Mouse (Mus musculus): ENCODE data around the gene Urgcp. TPM values are rescaled to one million over a fixed set of nuclear protein-coding genes. Genes with fewer than 3 reads are reported as not detected.
A peak's percentile ranks its signal among the peaks of the same experiment; 100 is the strongest.

Urgcp gene
- polyA plus RNA-seq, 1 experiment from 2014 or later, result 10.2 TPM

DNA sequence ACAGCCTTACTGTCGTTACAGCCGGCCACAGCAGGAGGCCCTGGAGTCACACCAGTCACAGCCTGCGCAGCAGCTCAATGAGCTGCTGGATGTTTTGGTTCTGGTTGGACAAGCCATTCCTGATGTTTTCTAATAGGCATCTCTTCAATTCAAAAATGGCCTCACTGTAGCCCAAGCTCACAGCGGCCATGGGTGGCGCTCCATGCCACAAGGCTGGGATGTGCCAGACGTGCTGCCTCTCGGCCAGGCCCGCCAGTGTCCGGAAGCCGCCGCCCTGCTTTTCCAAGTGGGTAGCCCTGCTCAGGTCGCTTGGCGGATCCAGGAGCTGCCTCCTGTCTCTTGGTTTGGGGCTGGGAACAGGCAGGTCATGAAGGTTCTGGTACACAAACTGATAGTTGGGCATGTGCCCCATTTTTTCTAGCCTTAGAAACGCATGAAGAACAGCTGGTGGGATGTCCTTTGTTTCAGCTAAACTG is 46.5 kb downstream of the Urgcp start, which contains the start of gene Mrps24:
Gene Mrps24, minus strand, starts transcription at position 51 of the 476 bp plus-strand sequence.
- WGBS, result 79% methylated on average over 14 of the region's 14 CpGs
- ATAC-seq (ENCODE audit: insufficient number of reproducible peaks, low FRiP score, low TSS enrichment, low read depth), result no peak

DNA sequence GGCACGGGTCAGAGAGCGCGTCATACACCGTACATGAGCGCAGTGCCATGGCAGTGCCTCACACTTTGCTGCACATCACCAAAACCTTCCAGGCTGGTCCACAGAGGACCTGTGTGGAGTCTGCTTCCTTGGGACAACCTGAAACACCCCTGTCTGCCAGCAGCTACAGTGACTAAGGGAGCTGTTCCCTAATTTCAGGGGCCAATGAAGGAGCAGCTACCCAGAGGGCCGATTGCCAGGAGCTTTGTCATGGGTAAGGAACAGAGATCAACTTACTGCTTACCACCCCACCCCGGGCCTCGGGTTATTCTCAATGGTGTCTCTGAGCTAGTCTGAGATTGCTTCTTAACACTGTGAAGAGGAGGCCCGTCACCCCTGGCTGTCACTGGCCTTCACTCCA is 47.0 kb downstream of the Urgcp start:
- Histone ChIP-seq H3K4me2 (ENCODE audit: low read depth, severe bottlenecking) (no peak overlapping the region), H3K36me3 (ENCODE audit: control insufficient read depth, insufficient read depth, low read length) (peaks cover 14% of the 10 kb centered on the region), H3K27ac (replicated peaks; ENCODE audit: low read depth, low read length) (no peak overlapping the region), H3K27me3 (ENCODE audit: control insufficient read depth, insufficient read depth, low read length) (no peaks in the 10 kb centered on the region), H3K9me3 (ENCODE audit: control insufficient read depth, low read length) (no peaks in the 10 kb centered on the region), H3K9ac (ENCODE audit: low read length) (no peak overlapping the region), H3K4me3 (ENCODE audit: low read depth, low read length) (no peak overlapping the region), H3K4me1 (ENCODE audit: control insufficient read depth, insufficient read depth, low read length) (no peaks in the 10 kb centered on the region)
- 87% methylated on average over 9 of the region's 9 CpGs for WGBS
- DNase-seq (ENCODE audit: low spot score), result no peak
- ATAC-seq (ENCODE audit: insufficient number of reproducible peaks, low FRiP score, low TSS enrichment, low read depth), result no peak

More for the DNA sequence above, 46.5 kb downstream of the Urgcp start, which contains the start of gene Mrps24:
- DNase-seq (ENCODE audit: low spot score), result no peak
- H3K4me3 ChIP-seq (ENCODE audit: low read depth, low read length), result no peak within 1 kb of the TSS
- H3K9ac ChIP-seq (ENCODE audit: low read length), result no peak within 1 kb of the TSS
- H3K36me3 ChIP-seq (ENCODE audit: control insufficient read depth, insufficient read depth, low read length), result peaks cover 14% of the 10 kb centered on the region
- no peak within 1 kb of the TSS for H3K27ac ChIP-seq (replicated peaks; ENCODE audit: low read depth, low read length)
- no peaks in the 10 kb centered on the region for H3K9me3 ChIP-seq (ENCODE audit: control insufficient read depth, low read length)
- H3K4me2 ChIP-seq (ENCODE audit: low read depth, severe bottlenecking), result no peak within 1 kb of the TSS
- no peaks in the 10 kb centered on the region for H3K4me1 ChIP-seq (ENCODE audit: control insufficient read depth, insufficient read depth, low read length)
- H3K27me3 ChIP-seq (ENCODE audit: control insufficient read depth, insufficient read depth, low read length), result no peaks in the 10 kb centered on the region

DNA sequence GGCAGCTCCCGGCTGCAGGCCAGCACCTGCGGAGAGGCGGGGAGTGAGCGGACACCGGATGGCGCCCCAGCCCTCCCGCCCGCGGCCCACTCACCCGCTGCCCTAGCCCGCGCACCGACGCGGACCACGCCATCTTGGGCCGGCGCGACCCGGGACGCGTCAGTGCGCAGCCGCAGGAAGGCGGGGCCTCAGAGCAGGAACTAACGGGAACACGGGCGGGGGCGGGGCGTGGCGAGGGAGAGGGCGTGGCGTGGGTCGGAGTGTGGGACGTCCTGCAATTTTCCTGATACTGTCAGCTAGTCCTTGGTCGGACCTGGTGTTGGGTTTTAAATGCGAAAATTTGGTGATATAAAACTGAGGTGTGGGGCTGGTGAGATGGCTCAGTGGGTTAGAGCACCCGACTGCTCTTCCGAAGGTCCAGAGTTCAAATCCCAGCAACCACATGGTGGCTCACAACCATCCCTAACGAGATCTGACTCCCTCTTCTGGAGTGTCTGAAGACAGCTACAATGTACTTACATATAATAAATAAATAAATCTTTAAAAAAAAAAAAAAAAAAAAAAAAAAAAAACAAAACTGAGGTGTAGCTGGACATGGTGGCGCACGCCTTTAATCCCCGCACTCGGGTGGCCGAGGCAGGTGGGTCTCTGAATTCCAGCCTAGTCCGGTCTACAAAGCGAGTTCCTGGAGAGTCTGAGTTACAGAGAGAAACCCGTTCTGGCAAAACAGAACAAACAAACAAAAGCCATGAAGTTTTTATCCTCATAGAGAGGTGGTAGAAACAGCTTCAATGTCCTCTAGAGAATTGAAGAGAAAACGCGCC is 54.4 kb downstream of the Urgcp start:
- Histone ChIP-seq H3K36me3 (ENCODE audit: control insufficient read depth, insufficient read depth, low read length) (peaks cover 6% of the 10 kb centered on the region; the same call in 1 of the 2 replicates), H3K27me3 (ENCODE audit: control insufficient read depth, insufficient read depth, low read length) (no peaks in the 10 kb centered on the region), H3K4me2 (ENCODE audit: low read depth, severe bottlenecking) (peak overlapping the region; percentile 76), H3K9ac (ENCODE audit: low read length) (peak overlapping the region; percentile 92), H3K27ac (replicated peaks; ENCODE audit: low read depth, low read length) (peak overlapping the region; percentile 51; the same call in 1 of the 2 replicates), H3K4me3 (ENCODE audit: low read depth, low read length) (peak overlapping the region; percentile 95), H3K4me1 (ENCODE audit: control insufficient read depth, insufficient read depth, low read length) (0 out of 2 replicates have a peak, but pooled peaks cover 4% of the 10 kb centered on the region), H3K9me3 (ENCODE audit: control insufficient read depth, low read length) (no peaks in the 10 kb centered on the region)
- DNase-seq (ENCODE audit: low spot score), result peak; percentile 91
- ATAC-seq (ENCODE audit: insufficient number of reproducible peaks, low FRiP score, low TSS enrichment, low read depth), result peak; percentile 94
- 17% methylated on average over 48 of the region's 50 CpGs for WGBS

DNA sequence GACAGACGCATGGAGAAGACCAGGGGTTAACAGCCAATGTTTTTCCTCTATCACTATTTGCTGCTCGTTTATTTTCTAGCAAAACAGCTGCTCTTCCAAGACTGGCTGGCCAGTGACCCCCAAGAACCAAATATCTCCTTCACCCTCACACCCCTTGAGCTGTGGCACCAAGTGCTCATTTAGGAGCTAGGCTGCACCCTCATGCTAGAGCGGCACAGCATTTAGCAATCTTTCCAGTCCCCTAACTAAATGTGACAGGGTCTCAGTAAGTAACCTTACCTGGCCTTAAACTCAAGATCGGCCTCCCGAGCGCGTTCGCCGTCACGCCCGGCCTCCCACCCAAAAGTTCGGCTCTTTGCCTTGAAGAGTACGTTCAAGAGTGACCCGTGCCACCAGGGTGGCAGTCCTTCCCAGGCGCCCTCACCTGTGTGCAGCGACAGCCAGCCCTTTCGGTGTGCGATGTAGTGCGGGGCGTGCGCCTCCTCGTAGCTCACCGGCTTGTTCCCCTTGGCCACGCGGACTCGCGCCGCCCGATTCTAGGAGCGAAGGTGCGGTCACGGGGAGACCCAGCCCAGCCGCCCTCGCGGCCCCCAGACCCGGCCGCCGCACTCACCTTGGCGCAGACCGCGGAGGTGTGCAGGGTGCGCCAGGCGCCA is 55.2 kb downstream of the Urgcp start:
- H3K27ac ChIP-seq (replicated peaks; ENCODE audit: low read depth, low read length), result peak overlapping the region; percentile 51; the same call in 1 of the 2 replicates
- peaks cover 6% of the 10 kb centered on the region; the same call in 1 of the 2 replicates for H3K36me3 ChIP-seq (ENCODE audit: control insufficient read depth, insufficient read depth, low read length)
- no peaks in the 10 kb centered on the region for H3K27me3 ChIP-seq (ENCODE audit: control insufficient read depth, insufficient read depth, low read length)
- H3K4me1 ChIP-seq (ENCODE audit: control insufficient read depth, insufficient read depth, low read length), result 0 out of 2 replicates have a peak, but pooled peaks cover 4% of the 10 kb centered on the region
- peak; percentile 79; the same call in 1 of the 2 replicates for ATAC-seq (ENCODE audit: insufficient number of reproducible peaks, low FRiP score, low TSS enrichment, low read depth)
- no peaks in the 10 kb centered on the region for H3K9me3 ChIP-seq (ENCODE audit: control insufficient read depth, low read length)
- H3K4me3 ChIP-seq (ENCODE audit: low read depth, low read length), result peak overlapping the region; percentile 95
- H3K9ac ChIP-seq (ENCODE audit: low read length), result peak overlapping the region; percentile 92
- DNase-seq (ENCODE audit: low spot score), result no peak
- WGBS, result 1% methylated on average over 43 of the region's 43 CpGs
- H3K4me2 ChIP-seq (ENCODE audit: low read depth, severe bottlenecking), result peak overlapping the region; percentile 76

DNA sequence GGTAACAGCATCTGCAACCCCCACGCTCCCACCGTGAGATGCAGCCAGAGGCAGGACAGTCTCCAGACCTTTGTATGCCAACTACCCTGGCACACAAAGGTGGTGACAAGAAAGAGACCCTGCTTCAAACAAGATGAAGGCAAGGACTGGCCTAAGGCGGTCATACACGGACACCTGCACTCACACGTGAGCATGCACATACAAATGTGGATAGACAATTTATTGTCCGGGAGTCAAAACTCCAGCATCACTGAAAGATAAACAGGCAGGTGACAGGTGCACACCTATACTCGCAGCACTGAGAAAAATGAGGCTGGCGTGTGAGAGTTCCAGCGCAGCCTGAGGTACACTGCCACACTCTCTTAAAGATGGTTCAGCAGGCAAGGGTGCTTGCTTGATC is 56.2 kb downstream of the Urgcp start:
- Histone ChIP-seq H3K4me2 (ENCODE audit: low read depth, severe bottlenecking) (no peak overlapping the region), H3K9me3 (ENCODE audit: control insufficient read depth, low read length) (no peaks in the 10 kb centered on the region), H3K9ac (ENCODE audit: low read length) (no peak overlapping the region), H3K4me3 (ENCODE audit: low read depth, low read length) (no peak overlapping the region), H3K4me1 (ENCODE audit: control insufficient read depth, insufficient read depth, low read length) (0 out of 2 replicates have a peak, but pooled peaks cover 4% of the 10 kb centered on the region), H3K27me3 (ENCODE audit: control insufficient read depth, insufficient read depth, low read length) (no peaks in the 10 kb centered on the region), H3K36me3 (ENCODE audit: control insufficient read depth, insufficient read depth, low read length) (peaks cover 6% of the 10 kb centered on the region; the same call in 1 of the 2 replicates), H3K27ac (replicated peaks; ENCODE audit: low read depth, low read length) (no peak overlapping the region)
- ATAC-seq (ENCODE audit: insufficient number of reproducible peaks, low FRiP score, low TSS enrichment, low read depth), result no peak
- 98% methylated on average over 9 of the region's 9 CpGs for WGBS
- DNase-seq (ENCODE audit: low spot score), result no peak

DNA sequence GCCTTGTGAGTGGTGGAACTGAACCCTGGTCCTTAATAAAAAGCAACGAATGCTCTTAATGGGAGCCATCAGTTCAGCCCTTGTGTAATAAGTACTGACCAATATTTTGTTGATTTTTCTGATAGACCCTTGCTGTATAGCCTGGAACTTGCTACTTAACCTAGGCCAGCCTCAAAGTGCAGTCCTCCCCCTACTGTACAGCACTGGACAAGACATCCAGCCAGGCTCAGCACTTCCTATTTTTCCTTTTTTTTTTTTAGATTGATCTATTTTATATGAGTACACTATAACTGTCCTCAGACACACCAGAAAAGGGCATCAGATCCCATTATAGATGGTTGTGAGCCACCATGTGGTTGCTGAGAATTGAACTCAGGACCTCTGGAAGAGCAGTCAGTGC is 58.8 kb downstream of the Urgcp start:
- Histone ChIP-seq H3K4me1 (ENCODE audit: control insufficient read depth, insufficient read depth, low read length) (0 out of 2 replicates have a peak, but pooled peaks cover 4% of the 10 kb centered on the region), H3K4me2 (ENCODE audit: low read depth, severe bottlenecking) (no peak overlapping the region), H3K9ac (ENCODE audit: low read length) (no peak overlapping the region), H3K27me3 (ENCODE audit: control insufficient read depth, insufficient read depth, low read length) (no peaks in the 10 kb centered on the region), H3K9me3 (ENCODE audit: control insufficient read depth, low read length) (no peaks in the 10 kb centered on the region), H3K4me3 (ENCODE audit: low read depth, low read length) (no peak overlapping the region), H3K27ac (replicated peaks; ENCODE audit: low read depth, low read length) (no peak overlapping the region), H3K36me3 (ENCODE audit: control insufficient read depth, insufficient read depth, low read length) (peaks cover 6% of the 10 kb centered on the region; the same call in 1 of the 2 replicates)
- WGBS, result 87% methylated on average over 1 of the region's 1 CpGs
- ATAC-seq (ENCODE audit: insufficient number of reproducible peaks, low FRiP score, low TSS enrichment, low read depth) (no peak), DNase-seq (ENCODE audit: low spot score) (no peak)

DNA sequence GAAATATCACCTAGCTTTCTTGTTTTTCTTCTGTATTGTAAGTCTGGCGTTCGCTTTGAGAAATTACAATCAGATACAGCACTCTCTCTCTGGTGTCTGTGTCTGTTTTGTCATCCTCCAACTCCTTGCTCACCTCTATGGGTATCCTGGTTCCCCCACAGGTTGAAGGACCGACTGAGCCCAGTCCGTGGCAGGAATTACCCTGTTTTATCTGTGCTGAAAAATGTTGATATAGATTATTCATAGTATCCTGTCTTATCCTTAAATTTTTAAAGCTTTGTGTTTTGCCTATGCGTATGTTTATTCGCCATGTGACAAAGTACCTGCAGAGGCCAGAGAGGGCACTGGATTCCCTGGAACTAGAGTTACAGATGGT is 59.2 kb downstream of the Urgcp start:
- Histone ChIP-seq H3K9me3 (ENCODE audit: control insufficient read depth, low read length) (no peaks in the 10 kb centered on the region), H3K36me3 (ENCODE audit: control insufficient read depth, insufficient read depth, low read length) (peaks cover 6% of the 10 kb centered on the region; the same call in 1 of the 2 replicates), H3K27ac (replicated peaks; ENCODE audit: low read depth, low read length) (no peak overlapping the region), H3K9ac (ENCODE audit: low read length) (no peak overlapping the region), H3K4me3 (ENCODE audit: low read depth, low read length) (no peak overlapping the region), H3K4me2 (ENCODE audit: low read depth, severe bottlenecking) (no peak overlapping the region), H3K4me1 (ENCODE audit: control insufficient read depth, insufficient read depth, low read length) (0 out of 2 replicates have a peak, but pooled peaks cover 4% of the 10 kb centered on the region), H3K27me3 (ENCODE audit: control insufficient read depth, insufficient read depth, low read length) (no peaks in the 10 kb centered on the region)
- no peak for DNase-seq (ENCODE audit: low spot score)
- 91% methylated on average over 6 of the region's 6 CpGs for WGBS
- no peak for ATAC-seq (ENCODE audit: insufficient number of reproducible peaks, low FRiP score, low TSS enrichment, low read depth)

DNA sequence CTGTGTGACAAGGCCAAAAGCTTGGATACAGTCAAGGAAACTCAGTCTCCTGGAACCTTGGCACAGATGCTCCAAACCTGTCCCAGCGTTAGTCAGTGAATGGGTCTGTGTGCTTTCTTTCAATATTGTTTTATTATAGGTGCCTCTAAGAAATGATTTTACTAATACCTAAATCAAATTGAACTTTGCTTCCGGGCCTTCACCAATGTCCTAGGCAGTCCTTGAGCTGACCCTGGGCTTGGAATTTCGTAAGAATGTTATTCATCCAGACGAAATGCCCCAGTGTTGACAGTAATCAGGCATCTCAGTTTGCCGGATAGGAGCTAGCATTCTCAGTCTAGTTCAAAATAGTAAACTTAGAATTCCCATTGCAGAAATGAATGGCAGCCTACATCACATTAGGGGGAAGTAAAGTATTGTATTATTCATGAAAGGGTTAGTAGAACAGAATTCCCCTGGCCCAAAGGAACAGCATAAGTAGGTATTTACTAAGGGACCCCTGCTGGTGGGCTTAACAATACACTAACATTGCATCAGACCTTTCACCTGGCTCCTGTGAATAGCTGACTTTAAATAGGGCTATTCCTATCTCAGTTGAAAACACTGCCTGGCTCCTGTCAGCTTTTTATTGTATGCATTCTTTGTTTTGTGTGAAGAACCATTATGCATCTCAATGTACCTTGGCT is 59.8 kb downstream of the Urgcp start:
- Histone ChIP-seq H3K36me3 (ENCODE audit: control insufficient read depth, insufficient read depth, low read length) (peaks cover 6% of the 10 kb centered on the region; the same call in 1 of the 2 replicates), H3K27ac (replicated peaks; ENCODE audit: low read depth, low read length) (no peak overlapping the region), H3K9me3 (ENCODE audit: control insufficient read depth, low read length) (no peaks in the 10 kb centered on the region), H3K4me2 (ENCODE audit: low read depth, severe bottlenecking) (no peak overlapping the region), H3K4me3 (ENCODE audit: low read depth, low read length) (no peak overlapping the region), H3K27me3 (ENCODE audit: control insufficient read depth, insufficient read depth, low read length) (no peaks in the 10 kb centered on the region), H3K9ac (ENCODE audit: low read length) (no peak overlapping the region), H3K4me1 (ENCODE audit: control insufficient read depth, insufficient read depth, low read length) (0 out of 2 replicates have a peak, but pooled peaks cover 4% of the 10 kb centered on the region)
- ATAC-seq (ENCODE audit: insufficient number of reproducible peaks, low FRiP score, low TSS enrichment, low read depth) (no peak), DNase-seq (ENCODE audit: low spot score) (no peak)
- WGBS, result 88% methylated on average over 5 of the region's 5 CpGs

Data from limb, embryonic 11.5 days (tissue).